Mouse (Mus musculus): Measurements from ENCODE around the gene Cbl. TPM values are rescaled to one million over a fixed set of nuclear protein-coding genes. Genes with fewer than 3 reads are reported as not detected.
A peak's percentile ranks its signal among the peaks of the same experiment; 100 is the strongest.

Gene Cbl
- polyA plus RNA-seq, 1 experiment from 2014 or later: 18.7 TPM

DNA sequence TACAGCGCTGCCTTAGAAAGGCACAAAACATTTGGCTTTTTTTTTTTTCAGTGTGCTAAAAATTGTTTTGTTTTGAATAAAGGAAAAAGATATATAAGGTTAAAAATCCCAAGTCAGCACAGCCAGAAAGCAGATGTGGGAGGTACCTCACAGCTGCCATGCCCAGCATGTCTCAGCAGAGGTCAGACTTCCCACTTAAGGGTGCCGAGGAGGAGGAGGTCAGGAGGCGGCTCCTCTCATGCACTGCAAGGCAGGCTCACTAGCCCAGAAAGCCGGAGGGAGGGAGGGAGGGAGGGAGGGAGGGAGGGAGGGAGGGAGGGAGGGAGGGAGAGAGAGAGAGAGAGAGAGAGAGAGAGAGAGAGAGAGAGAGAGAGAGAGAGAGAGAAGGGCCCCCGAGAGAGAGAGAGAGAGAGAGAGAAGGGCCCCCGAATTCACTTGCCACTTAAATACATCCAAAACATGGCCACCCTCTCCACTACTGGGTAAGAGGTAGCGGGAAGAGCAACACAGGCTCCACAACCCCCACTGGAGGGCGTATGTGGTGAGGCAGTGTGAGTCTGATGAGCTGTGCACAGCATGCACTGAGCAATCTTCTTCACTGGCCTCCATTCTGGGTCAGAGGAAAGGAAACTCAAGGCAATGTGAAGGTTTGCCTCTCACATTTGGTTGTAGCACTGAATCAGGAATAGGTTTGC, 89.7 kb downstream of the Cbl start:
- no peak for ATAC-seq (ENCODE audit: insufficient number of reproducible peaks, insufficient read depth, low FRiP score, low TSS enrichment, low read depth)
- H3K4me2 ChIP-seq: no peak overlapping the region
- no peak overlapping the region for H3K27ac ChIP-seq
- no peak overlapping the region for H3K9ac ChIP-seq (replicated peaks)
- 37% methylated on average over 7 of the region's 8 CpGs for WGBS
- H3K27me3 ChIP-seq: no peaks in the 10 kb centered on the region
- no peaks in the 10 kb centered on the region for H3K9me3 ChIP-seq
- no peak overlapping the region for H3K4me3 ChIP-seq (replicated peaks)
- H3K36me3 ChIP-seq: peaks cover 77% of the 10 kb centered on the region
- no peaks in the 10 kb centered on the region for H3K4me1 ChIP-seq (replicated peaks)

DNA sequence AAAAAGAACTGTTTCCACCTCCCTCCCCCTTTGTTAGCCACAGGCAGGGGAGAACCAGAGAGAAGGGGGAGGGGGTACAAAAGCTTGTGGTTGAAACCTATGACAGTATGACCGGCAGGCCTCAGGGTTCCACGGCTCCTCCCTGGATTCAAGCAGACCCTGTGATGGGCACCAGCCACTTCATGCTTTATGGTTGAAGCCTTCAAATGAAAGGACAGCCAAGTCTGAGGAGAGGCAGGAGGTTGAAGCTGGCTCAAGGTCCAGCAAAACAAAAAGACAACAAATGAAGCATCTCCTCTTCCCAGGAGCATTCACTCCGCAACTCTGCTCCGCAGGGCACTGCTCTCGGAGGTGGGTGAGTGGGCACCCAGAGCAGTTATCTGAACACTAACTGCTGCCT, 90.4 kb downstream of the Cbl start:
- Histone ChIP-seq H3K36me3 (peaks cover 74% of the 10 kb centered on the region), H3K4me1 (replicated peaks) (no peaks in the 10 kb centered on the region), H3K9ac (replicated peaks) (no peak overlapping the region), H3K4me3 (replicated peaks) (no peak overlapping the region), H3K9me3 (no peaks in the 10 kb centered on the region), H3K27ac (no peak overlapping the region), H3K4me2 (no peak overlapping the region), H3K27me3 (no peaks in the 10 kb centered on the region)
- WGBS: 87% methylated on average over 5 of the region's 5 CpGs
- no peak for ATAC-seq (ENCODE audit: insufficient number of reproducible peaks, insufficient read depth, low FRiP score, low TSS enrichment, low read depth)

DNA sequence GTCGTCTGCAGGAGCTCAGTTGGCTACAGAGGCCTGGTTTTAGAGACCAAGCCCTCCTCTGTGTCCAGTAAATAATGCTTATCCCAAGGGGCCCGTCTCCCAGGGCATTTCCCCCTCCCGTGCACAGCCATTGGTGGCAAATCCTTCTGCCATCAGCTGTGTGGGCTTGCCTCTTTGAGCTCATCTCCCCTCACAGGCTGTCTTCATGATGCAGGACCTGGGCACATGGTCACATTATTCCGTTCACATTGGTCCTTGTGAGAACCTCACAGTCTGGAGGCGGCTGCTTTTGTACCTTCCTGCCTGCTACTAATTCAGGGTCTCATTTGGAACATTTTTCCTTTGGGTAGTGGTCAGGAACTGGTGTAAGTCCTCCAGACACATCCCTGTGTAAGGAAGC, 91.9 kb downstream of the Cbl start:
- no peak for ATAC-seq (ENCODE audit: insufficient number of reproducible peaks, insufficient read depth, low FRiP score, low TSS enrichment, low read depth)
- Histone ChIP-seq H3K9ac (replicated peaks) (no peak overlapping the region), H3K9me3 (no peaks in the 10 kb centered on the region), H3K36me3 (peaks cover 65% of the 10 kb centered on the region), H3K4me3 (replicated peaks) (no peak overlapping the region), H3K4me2 (no peak overlapping the region), H3K4me1 (replicated peaks) (no peaks in the 10 kb centered on the region), H3K27ac (no peak overlapping the region), H3K27me3 (peaks cover 5% of the 10 kb centered on the region)
- WGBS: 64% methylated on average over 5 of the region's 5 CpGs

DNA sequence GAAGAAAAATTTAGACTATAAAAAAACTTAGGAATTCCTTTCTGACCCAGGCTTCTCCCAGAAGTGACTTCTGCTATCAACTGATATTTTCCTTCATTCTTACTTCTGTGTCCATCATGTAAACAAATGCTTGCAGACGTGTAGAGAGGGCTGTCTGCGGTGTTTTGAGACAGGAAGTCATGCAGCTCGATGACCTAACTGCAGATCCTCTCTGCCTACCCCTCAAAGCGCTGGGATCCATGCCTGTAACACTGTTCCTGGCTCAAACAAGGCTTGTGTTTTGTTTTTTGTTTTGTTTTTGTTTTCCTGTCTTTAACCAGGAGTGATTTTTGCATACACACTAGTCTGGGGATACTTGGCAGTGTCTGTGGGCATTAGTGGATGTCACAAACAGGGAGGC, 96.0 kb downstream of the Cbl start:
- peaks cover 34% of the 10 kb centered on the region for H3K4me1 ChIP-seq (replicated peaks)
- H3K4me2 ChIP-seq: no peak overlapping the region
- peaks cover 33% of the 10 kb centered on the region for H3K36me3 ChIP-seq
- peaks cover 46% of the 10 kb centered on the region for H3K27me3 ChIP-seq
- no peak overlapping the region for H3K9ac ChIP-seq (replicated peaks)
- H3K9me3 ChIP-seq: no peaks in the 10 kb centered on the region
- no peak for ATAC-seq (ENCODE audit: insufficient number of reproducible peaks, insufficient read depth, low FRiP score, low TSS enrichment, low read depth)
- WGBS: 68% methylated on average over 4 of the region's 4 CpGs
- H3K4me3 ChIP-seq (replicated peaks): no peak overlapping the region
- H3K27ac ChIP-seq: no peak overlapping the region

DNA sequence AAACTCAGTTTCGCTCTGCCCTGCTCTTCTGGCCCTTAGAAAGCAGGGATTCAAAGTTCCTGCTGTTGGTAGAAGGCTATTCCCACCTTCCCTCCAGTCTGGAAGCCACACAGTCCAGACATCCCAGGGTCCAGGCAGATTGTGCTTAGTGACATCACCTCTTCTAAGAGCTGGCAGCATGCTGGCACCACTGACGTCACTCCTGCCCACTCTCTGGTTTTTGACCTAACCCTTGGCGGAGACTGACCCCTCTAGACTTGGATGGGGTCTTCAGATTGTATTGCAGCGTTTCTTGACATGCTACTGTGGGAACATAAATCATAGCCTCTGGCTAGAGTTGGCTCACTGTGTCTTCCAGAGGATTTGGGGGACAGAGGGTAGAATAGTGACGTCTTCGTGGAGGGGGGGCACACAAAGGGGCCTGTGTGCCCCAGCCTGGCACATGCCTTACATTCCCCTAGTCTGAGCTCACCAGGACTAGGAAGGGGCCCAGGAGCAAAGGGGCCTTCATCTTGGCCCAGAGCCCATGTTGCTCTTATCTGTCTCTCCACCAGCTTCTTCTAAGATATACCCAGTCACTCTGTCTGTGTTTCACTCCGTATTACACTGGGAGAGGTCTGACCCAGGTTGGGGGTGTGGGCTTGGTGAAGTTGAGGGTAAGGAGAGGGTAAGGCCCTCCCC, 98.0 kb downstream of the Cbl start:
- 55% methylated on average over 7 of the region's 7 CpGs for WGBS
- Histone ChIP-seq H3K27me3 (peaks cover 66% of the 10 kb centered on the region), H3K36me3 (peaks cover 19% of the 10 kb centered on the region), H3K9me3 (no peaks in the 10 kb centered on the region), H3K9ac (replicated peaks) (peak overlapping the region; percentile 63), H3K4me1 (replicated peaks) (peaks cover 41% of the 10 kb centered on the region), H3K4me3 (replicated peaks) (peak overlapping the region; percentile 55), H3K27ac (peak overlapping the region; percentile 23; the same call in 1 of the 2 replicates), H3K4me2 (peak overlapping the region; percentile 92)
- no peak for ATAC-seq (ENCODE audit: insufficient number of reproducible peaks, insufficient read depth, low FRiP score, low TSS enrichment, low read depth)

DNA sequence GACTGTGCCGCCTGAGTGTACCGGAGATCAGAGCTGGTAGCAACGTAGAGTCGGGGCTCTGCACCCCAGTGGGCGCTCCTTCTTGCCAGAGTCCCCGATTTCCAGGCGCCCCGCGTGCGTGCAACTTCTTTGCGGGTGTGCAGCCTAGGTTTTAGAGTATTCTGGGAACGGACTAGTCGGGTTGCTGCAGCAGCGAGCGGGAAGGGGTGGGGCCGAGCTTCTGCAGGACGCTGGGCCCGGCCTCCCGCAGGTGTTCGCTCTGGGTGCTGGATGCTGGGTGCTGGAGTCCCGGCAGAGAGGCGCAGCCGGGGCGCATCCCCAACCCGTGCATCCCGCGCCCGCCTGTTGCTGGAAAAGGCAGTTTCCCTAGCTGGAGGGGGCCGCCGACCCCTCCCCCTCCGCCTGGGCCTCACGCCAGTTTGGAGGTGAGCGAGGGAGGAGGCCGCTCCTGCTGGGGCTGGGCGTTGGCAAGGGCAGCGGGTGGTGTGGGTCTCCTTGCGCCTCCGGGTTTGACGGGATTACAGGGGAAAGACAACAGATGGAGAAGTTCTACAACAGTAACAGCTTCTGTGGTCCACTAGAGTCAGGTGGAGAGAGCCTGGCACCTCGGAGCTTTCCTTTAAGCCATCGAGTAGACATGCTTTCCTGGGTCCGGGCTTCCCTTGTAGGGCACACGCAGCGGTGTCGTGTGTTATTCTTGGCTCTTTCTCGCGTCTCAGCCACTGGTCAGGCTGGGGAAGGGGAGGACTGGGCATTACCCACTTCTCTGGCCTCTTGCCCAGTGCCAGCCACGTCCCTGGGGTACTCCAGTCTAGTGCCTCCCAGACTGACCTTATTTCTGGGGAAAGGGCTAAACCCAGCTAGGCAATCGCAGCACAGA, 98.8 kb downstream of the Cbl start:
- ATAC-seq (ENCODE audit: insufficient number of reproducible peaks, insufficient read depth, low FRiP score, low TSS enrichment, low read depth): no peak
- Histone ChIP-seq H3K4me1 (replicated peaks) (peaks cover 48% of the 10 kb centered on the region), H3K27me3 (peaks cover 71% of the 10 kb centered on the region), H3K4me2 (peak overlapping the region; percentile 92), H3K9me3 (no peaks in the 10 kb centered on the region), H3K9ac (replicated peaks) (peak overlapping the region; percentile 63), H3K36me3 (peaks cover 14% of the 10 kb centered on the region), H3K4me3 (replicated peaks) (peak overlapping the region; percentile 55), H3K27ac (no peak overlapping the region; the same call in 1 of the 2 replicates)
- 2% methylated on average over 48 of the region's 49 CpGs for WGBS

DNA sequence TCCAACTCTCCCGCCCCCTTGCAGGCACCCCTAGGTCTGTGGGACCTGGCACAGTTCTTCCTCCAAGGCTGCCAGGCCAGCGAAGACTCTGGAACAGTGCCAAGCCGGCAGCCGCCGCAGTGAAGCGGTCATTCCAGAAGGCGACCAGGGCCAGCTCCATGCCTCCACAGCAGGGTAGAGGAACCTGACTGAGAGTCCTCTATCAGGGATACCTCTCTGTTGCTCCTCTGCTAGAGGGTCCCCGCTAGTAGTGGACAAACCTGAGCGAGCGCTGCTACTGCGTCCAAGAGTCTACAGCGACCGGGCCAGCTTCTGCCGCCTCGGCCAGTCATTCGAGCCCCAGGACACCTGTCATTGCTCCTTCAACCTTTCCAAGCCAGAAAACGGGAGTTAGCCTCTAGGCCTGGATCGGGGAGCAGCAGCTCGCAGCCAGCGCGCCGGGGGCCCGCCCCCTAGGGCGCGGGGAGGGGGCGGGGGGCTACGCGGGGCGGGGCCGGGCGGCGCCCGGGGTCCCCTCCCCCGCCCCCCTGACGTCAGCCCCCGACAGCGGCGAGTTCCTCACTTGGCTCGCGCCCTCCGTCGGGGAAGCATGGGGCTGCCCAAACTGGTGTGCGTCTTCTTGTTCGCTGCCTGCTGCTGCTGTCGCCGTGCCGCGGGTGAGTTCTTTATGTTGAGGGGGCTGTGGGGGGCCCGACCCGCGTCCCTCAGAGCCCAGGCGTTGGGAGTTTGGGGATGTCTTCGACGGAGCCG, 99.6 kb downstream of the Cbl start, which contains the start of gene Mcam:
TSS of gene Mcam (plus strand) at position 369 of the 750 bp plus-strand sequence.
- WGBS: 2% methylated on average over 53 of the region's 55 CpGs
- H3K4me2 ChIP-seq: peak within 1 kb of the TSS; percentile 92
- H3K9ac ChIP-seq (replicated peaks): peak within 1 kb of the TSS; percentile 63
- H3K4me3 ChIP-seq (replicated peaks): peak within 1 kb of the TSS; percentile 55
- peaks cover 77% of the 10 kb centered on the region for H3K27me3 ChIP-seq
- peak within 1 kb of the TSS; percentile 42; the same call in 1 of the 2 replicates for H3K27ac ChIP-seq
- peaks cover 57% of the 10 kb centered on the region for H3K4me1 ChIP-seq (replicated peaks)
- H3K36me3 ChIP-seq: peaks cover 6% of the 10 kb centered on the region
- peak; percentile 45; the same call in 1 of the 2 replicates for ATAC-seq (ENCODE audit: insufficient number of reproducible peaks, insufficient read depth, low FRiP score, low TSS enrichment, low read depth)
- no peaks in the 10 kb centered on the region for H3K9me3 ChIP-seq

DNA sequence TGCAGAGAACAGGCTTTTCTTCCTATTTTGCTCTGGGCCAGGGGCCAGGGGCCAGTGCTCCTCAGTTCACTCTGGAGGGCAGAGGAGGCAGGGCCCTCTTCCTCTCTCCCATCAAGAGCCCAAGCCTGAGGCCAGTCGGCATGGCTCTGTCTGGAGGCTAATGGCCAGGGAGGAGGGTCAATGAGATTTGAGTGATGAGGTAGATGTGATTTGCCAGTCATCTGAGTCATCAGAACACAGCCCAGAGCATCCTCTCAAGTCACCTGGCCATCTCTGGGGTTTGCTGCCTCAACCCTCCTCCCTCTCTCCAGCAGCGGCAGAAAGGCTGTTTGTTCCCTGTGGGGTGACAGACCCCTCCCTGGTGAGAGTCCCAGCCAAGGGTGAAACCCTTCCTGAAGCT, 100.6 kb downstream of the Cbl start:
- Histone ChIP-seq H3K36me3 (no peaks in the 10 kb centered on the region), H3K4me1 (replicated peaks) (peaks cover 58% of the 10 kb centered on the region), H3K4me3 (replicated peaks) (peak overlapping the region; percentile 55), H3K27me3 (peaks cover 83% of the 10 kb centered on the region), H3K4me2 (peak overlapping the region; percentile 92), H3K9ac (replicated peaks) (no peak overlapping the region; the same call in 1 of the 2 replicates), H3K27ac (0 out of 2 replicates have a peak overlapping the region, but pooled peaks have one; percentile 5), H3K9me3 (no peaks in the 10 kb centered on the region)
- ATAC-seq (ENCODE audit: insufficient number of reproducible peaks, insufficient read depth, low FRiP score, low TSS enrichment, low read depth): no peak
- 4% methylated on average over 2 of the region's 2 CpGs for WGBS

DNA sequence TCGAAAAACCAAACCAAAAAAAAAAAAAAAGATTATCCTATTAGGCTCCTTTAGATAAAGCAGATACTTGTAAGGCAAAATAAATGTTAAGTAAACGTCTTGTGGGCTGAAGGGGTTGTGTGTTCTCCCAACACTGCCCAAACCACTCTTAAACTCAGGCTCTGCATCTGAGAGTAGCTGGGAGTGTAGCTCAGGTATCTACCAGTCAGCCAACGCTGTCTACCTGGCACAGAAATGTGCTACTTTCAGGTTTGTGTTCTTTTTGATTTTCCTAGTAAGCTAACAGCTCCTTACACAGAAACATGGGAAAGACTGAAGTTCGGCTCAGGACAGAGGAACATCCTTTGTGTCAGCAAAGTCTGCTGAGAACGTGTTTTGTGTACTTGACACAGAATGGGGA, 101.6 kb downstream of the Cbl start:
- Histone ChIP-seq H3K36me3 (no peaks in the 10 kb centered on the region), H3K27ac (no peak overlapping the region)

DNA sequence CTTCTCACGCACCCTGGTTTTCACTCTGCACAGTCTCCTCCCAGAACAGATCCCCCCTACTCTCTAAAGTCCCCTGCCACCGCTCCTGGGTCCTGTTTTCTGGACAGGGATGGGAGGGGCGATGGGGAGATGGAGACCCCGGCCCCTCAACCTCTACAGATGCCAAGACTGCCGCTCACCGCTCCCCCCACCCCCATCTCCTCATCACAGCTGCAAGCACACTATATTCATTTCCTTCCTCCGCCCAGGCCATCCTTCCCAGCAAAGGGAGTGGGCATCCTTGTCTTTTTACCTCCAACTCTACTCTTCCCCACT, 102.6 kb downstream of the Cbl start:
- Histone ChIP-seq H3K9me3 (no peaks in the 10 kb centered on the region), H3K4me3 (replicated peaks) (no peak overlapping the region), H3K36me3 (no peaks in the 10 kb centered on the region), H3K9ac (replicated peaks) (no peak overlapping the region; the same call in 1 of the 2 replicates), H3K4me1 (replicated peaks) (peaks cover 61% of the 10 kb centered on the region), H3K27ac (peak overlapping the region; percentile 67; the same call in 1 of the 2 replicates), H3K4me2 (no peak overlapping the region), H3K27me3 (peaks cover 71% of the 10 kb centered on the region)
- 45% methylated on average over 7 of the region's 7 CpGs for WGBS
- no peak for ATAC-seq (ENCODE audit: insufficient number of reproducible peaks, insufficient read depth, low FRiP score, low TSS enrichment, low read depth)

More for the DNA sequence above, 101.6 kb downstream of the Cbl start:
- no peak overlapping the region for H3K4me2 ChIP-seq
- no peak overlapping the region for H3K4me3 ChIP-seq (replicated peaks)
- 69% methylated on average over 5 of the region's 5 CpGs for WGBS
- peaks cover 58% of the 10 kb centered on the region for H3K4me1 ChIP-seq (replicated peaks)
- H3K9me3 ChIP-seq: no peaks in the 10 kb centered on the region
- no peak overlapping the region for H3K9ac ChIP-seq (replicated peaks)
- H3K27me3 ChIP-seq: peaks cover 81% of the 10 kb centered on the region
- ATAC-seq (ENCODE audit: insufficient number of reproducible peaks, insufficient read depth, low FRiP score, low TSS enrichment, low read depth): no peak

Measured in limb, embryonic 12.5 days (tissue).